Mouse (Mus musculus) myocyte (in vitro differentiated cells): ENCODE measurements around the gene Krt81. TPM values are rescaled to one million over a fixed set of nuclear protein-coding genes. Genes with fewer than 3 reads are reported as not detected.

Experiments
- H3K27me3 ChIP-seq: one replicate; pipeline ENCODE4 v1.6.1; 2011; ENCODE audit not compliant: control insufficient read depth, insufficient read depth, insufficient read length
- H3K36me3 ChIP-seq: one replicate; pipeline ENCODE4 v1.6.1; 2011; ENCODE audit not compliant: control insufficient read depth, insufficient read depth
- H3K4me2 ChIP-seq: one replicate; pipeline ENCODE4 v1.6.1; 2011; ENCODE audit warnings: low read depth, control low read depth
- H3K4me3 ChIP-seq: one replicate; pipeline ENCODE4 v1.5.1; 2011; ENCODE audit warnings: mild to moderate bottlenecking, control low read depth, moderate library complexity
- H3K79me2 ChIP-seq: one replicate; pipeline ENCODE4 v1.6.1; 2011; ENCODE audit not compliant: control insufficient read depth, insufficient read depth
- H3ac ChIP-seq: one replicate; pipeline ENCODE4 v1.6.1; 2011; ENCODE audit not compliant: control insufficient read depth, insufficient read length
- CEBPB ChIP-seq: IDR thresholded peaks from 2 replicates; pipeline ENCODE4 v1.6.1; 2011; ENCODE audit warnings: mild to moderate bottlenecking, moderate library complexity; ENCODE audit not compliant: poor library complexity, insufficient read depth, severe bottlenecking
- E2F4 ChIP-seq: IDR thresholded peaks from one replicate; pipeline ENCODE4 v1.6.1; 2011; ENCODE audit warnings: mild to moderate bottlenecking, control low read depth, moderate library complexity; ENCODE audit not compliant: insufficient read depth
- MAX ChIP-seq: IDR thresholded peaks from one replicate; pipeline ENCODE4 v1.6.1; 2011; ENCODE audit warnings: low read depth, mild to moderate bottlenecking, control low read depth
- MYOD1 ChIP-seq, 3 experiments: IDR thresholded peaks; one replicate each; pipeline ENCODE4 v1.6.1; 2011; ENCODE audit warnings: control low read depth in 2 of 3, low read depth in 2 of 3, mild to moderate bottlenecking in 2 of 3, moderate library complexity in 1 of 3; ENCODE audit not compliant: insufficient read length in 2 of 3, control insufficient read depth in 1 of 3
- MYOG ChIP-seq, 3 experiments: IDR thresholded peaks; one replicate each; pipeline ENCODE4 v1.6.1; 2011; ENCODE audit warnings: control low read depth in 2 of 3, low read depth in 2 of 3, mild to moderate bottlenecking in 2 of 3; ENCODE audit not compliant: insufficient read length in 2 of 3, control insufficient read depth in 1 of 3, insufficient read depth in 1 of 3
- POLR2A ChIP-seq: IDR thresholded peaks from one replicate; pipeline ENCODE4 v1.6.1; 2011; ENCODE audit warnings: low read depth, mild to moderate bottlenecking, control low read depth, moderate library complexity; ENCODE audit not compliant: insufficient read length
- POLR2AphosphoS2 ChIP-seq: IDR thresholded peaks from one replicate; pipeline ENCODE4 v1.6.1; 2011; ENCODE audit warnings: low read depth, control low read depth; ENCODE audit not compliant: insufficient read length
- REST ChIP-seq: IDR thresholded peaks from one replicate; pipeline ENCODE4 v1.6.1; 2011; ENCODE audit warnings: mild to moderate bottlenecking, control low read depth, moderate library complexity; ENCODE audit not compliant: insufficient read depth, insufficient read length
- SRF ChIP-seq: IDR thresholded peaks from one replicate; pipeline ENCODE4 v1.6.1; 2011; ENCODE audit warnings: low read depth; ENCODE audit not compliant: control insufficient read depth, insufficient read length
- TCF12 ChIP-seq: IDR thresholded peaks from one replicate; pipeline ENCODE4 v1.6.1; 2011; ENCODE audit warnings: mild to moderate bottlenecking, control low read depth; ENCODE audit not compliant: poor library complexity, insufficient read depth, severe bottlenecking
- TCF3 ChIP-seq: IDR thresholded peaks from one replicate; pipeline ENCODE4 v1.6.1; 2011; ENCODE audit warnings: low read depth, control low read depth; ENCODE audit not compliant: insufficient read length
- USF1 ChIP-seq: IDR thresholded peaks from one replicate; pipeline ENCODE4 v1.6.1; 2011; ENCODE audit warnings: low read depth, mild to moderate bottlenecking, control low read depth, moderate library complexity
- polyA plus RNA-seq: library from polyadenylated mRNA; unstranded; fragments of >200 nt; fragmentation: generic; extraction: Trizol; gene quantifications from one replicate; pipeline ENCODE4 v1.2.1, GENCODE M21; 2012; ENCODE audit warnings: missing spikeins

Krt81 gene
- polyA plus RNA-seq, 1 experiment, result not detected

GRCm38 (mm10) chr15:101455292-101455691, 8.3 kb downstream of the Krt81 start:
- Histone ChIP-seq H3K79me2 (no peaks in the 10 kb centered on the region), H3K4me3 (no peak overlapping the region), H3ac (no peak overlapping the region), H3K27me3 (no peaks in the 10 kb centered on the region), H3K36me3 (no peaks in the 10 kb centered on the region), H3K4me2 (peak overlapping the region; percentile 45)
- no peak for TF ChIP-seq POLR2AphosphoS2
- TF ChIP-seq E2F4, result no peak
- TF ChIP-seq USF1, result no peak
- TF ChIP-seq TCF12, result no peak
- no peak for TF ChIP-seq POLR2A
- no peak for TF ChIP-seq CEBPB
- no peak for TF ChIP-seq MAX
- TF ChIP-seq TCF3, result no peak
- TF ChIP-seq SRF, result no peak
- TF ChIP-seq REST, result no peak
- TF ChIP-seq MYOG (IDR thresholded peaks at IDR 0.05; ENCODE audit: control insufficient read depth in 1 of 3, insufficient read depth in 1 of 3, insufficient read length in 2 of 3, low read depth in 2 of 3), result no peak
- TF ChIP-seq MYOD1 (IDR thresholded peaks at IDR 0.05; ENCODE audit: control insufficient read depth in 1 of 3, insufficient read length in 2 of 3, low read depth in 2 of 3), result no peak

GRCm38 (mm10) chr15:101454774-101455173, 8.8 kb downstream of the Krt81 start:
- no peaks in the 10 kb centered on the region for H3K27me3 ChIP-seq
- peak overlapping the region; percentile 45 for H3K4me2 ChIP-seq
- TF ChIP-seq TCF3 (no peak), MYOD1 (IDR thresholded peaks at IDR 0.05; ENCODE audit: control insufficient read depth in 1 of 3, insufficient read length in 2 of 3, low read depth in 2 of 3) (no peak), TCF12 (no peak), MYOG (IDR thresholded peaks at IDR 0.05; ENCODE audit: control insufficient read depth in 1 of 3, insufficient read depth in 1 of 3, insufficient read length in 2 of 3, low read depth in 2 of 3) (no peak), SRF (no peak), USF1 (no peak), E2F4 (no peak), REST (no peak), POLR2A (no peak), CEBPB (no peak), MAX (no peak), POLR2AphosphoS2 (no peak)
- no peaks in the 10 kb centered on the region for H3K36me3 ChIP-seq
- no peak overlapping the region for H3ac ChIP-seq
- no peak overlapping the region for H3K4me3 ChIP-seq
- H3K79me2 ChIP-seq, result no peaks in the 10 kb centered on the region

GRCm38 (mm10) chr15:101453093-101453736, 10.3 kb downstream of the Krt81 start:
- Histone ChIP-seq H3K79me2 (no peaks in the 10 kb centered on the region), H3K36me3 (no peaks in the 10 kb centered on the region), H3ac (no peak overlapping the region), H3K4me2 (peak overlapping the region; percentile 57), H3K4me3 (no peak overlapping the region), H3K27me3 (no peaks in the 10 kb centered on the region)
- TF ChIP-seq SRF (no peak), POLR2A (no peak), E2F4 (no peak), MYOG (IDR thresholded peaks at IDR 0.05; ENCODE audit: control insufficient read depth in 1 of 3, insufficient read depth in 1 of 3, insufficient read length in 2 of 3, low read depth in 2 of 3) (no peak), TCF12 (no peak), USF1 (no peak), REST (no peak), TCF3 (no peak), POLR2AphosphoS2 (no peak), MAX (no peak), MYOD1 (IDR thresholded peaks at IDR 0.05; ENCODE audit: control insufficient read depth in 1 of 3, insufficient read length in 2 of 3, low read depth in 2 of 3) (no peak), CEBPB (no peak)

- no peak for TF ChIP-seq TCF12
- TF ChIP-seq MYOD1 (IDR thresholded peaks at IDR 0.05; ENCODE audit: control insufficient read depth in 1 of 3, insufficient read length in 2 of 3, low read depth in 2 of 3), result no peak
- no peak for TF ChIP-seq CEBPB
- no peak for TF ChIP-seq REST
- no peak for TF ChIP-seq POLR2AphosphoS2
- H3K4me3 ChIP-seq, result no peak within 1 kb of the TSS
- no peak within 1 kb of the TSS for H3K4me2 ChIP-seq
- H3K79me2 ChIP-seq, result no peaks in the 10 kb centered on the region
- H3K36me3 ChIP-seq, result no peaks in the 10 kb centered on the region
- H3ac ChIP-seq, result no peak within 1 kb of the TSS
- H3K27me3 ChIP-seq, result no peaks in the 10 kb centered on the region
These were observed 16.1 kb downstream of the Krt81 start, which contains the start of gene Krt88 for GRCm38 (mm10) chr15:101447444-101447843. Gene Krt88 (plus strand): TSS chr15:101447744.
